In the genomic region with DNA sequence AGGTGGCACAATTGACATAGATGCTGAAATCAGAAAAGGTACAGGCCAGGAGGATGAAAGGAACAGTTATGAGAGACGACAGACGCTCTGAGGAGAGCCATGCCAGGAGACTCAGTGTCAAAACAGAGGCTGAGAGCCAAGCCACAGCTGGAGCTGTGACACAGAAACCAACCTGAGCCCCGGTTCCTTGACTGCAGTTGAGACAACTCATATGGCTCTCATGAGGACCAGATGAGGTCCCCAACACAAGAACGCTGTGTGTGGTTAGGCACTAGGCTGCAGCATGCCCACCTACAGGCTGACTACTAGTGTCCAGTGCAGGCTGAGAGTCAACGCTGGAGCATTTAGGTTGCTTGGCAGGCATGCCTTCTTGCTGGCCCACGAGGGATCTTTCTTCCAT, we compare ENCODE assay signal across 30 mouse cellular contexts. TPM values are rescaled to one million over a fixed set of nuclear protein-coding genes. Genes with fewer than 3 reads are reported as not detected.
"Had no signal": no experiment of that assay in that cellular context is flagged by ENCODE, and none has a peak within 500 bp of the region (broad histone marks: within the 10 kb centered on the region; RNA-seq: fewer than 3 reads in every experiment).

No protein-coding gene starts in this region.

- H3K4me2 ChIP-seq: limb, embryonic 12.5 days; limb, embryonic 15.5 days; liver, embryonic 13.5 days; lung, embryonic 15.5 days; midbrain, embryonic 13.5 days; neural tube, embryonic 13.5 days; stomach, embryonic 15.5 days had no signal

- H3K36me3 ChIP-seq: midbrain, embryonic 13.5 days; neural tube, embryonic 13.5 days had no signal

- DNase-seq: kidney, adult 2 months; kidney, postnatal 25 days; layer of hippocampus, adult 9-11 months; liver, embryonic 13.5 days; retina, postnatal 1 day; right cerebral cortex, postnatal 25 days; spleen, adult 18-20 months; thymus, adult 2 months; thymus, postnatal 14 days had no signal

- H3K27ac ChIP-seq: kidney, postnatal 0 days; layer of hippocampus, adult 2 months; limb, embryonic 12.5 days; limb, embryonic 15.5 days; liver, embryonic 13.5 days; lung, embryonic 15.5 days; midbrain, embryonic 10.5 days; midbrain, embryonic 13.5 days; neural tube, embryonic 13.5 days; stomach, embryonic 15.5 days had no signal

- ATAC-seq: intestine, postnatal 0 days; midbrain, embryonic 13.5 days; midbrain, embryonic 16.5 days had no signal

- H3K9me3 ChIP-seq: limb, embryonic 12.5 days; limb, embryonic 15.5 days; liver, embryonic 13.5 days; lung, embryonic 15.5 days; megakaryocyte, embryonic 14.5 days; midbrain, embryonic 10.5 days; midbrain, embryonic 13.5 days; neural tube, embryonic 13.5 days; stomach, embryonic 15.5 days had no signal

- H3K4me3 ChIP-seq: layer of hippocampus, adult 2 months; limb, embryonic 12.5 days; limb, embryonic 15.5 days; liver, embryonic 13.5 days; lung, embryonic 15.5 days; megakaryocyte, embryonic 14.5 days; midbrain, embryonic 10.5 days; midbrain, embryonic 13.5 days; myocyte; neural tube, embryonic 13.5 days; stomach, embryonic 15.5 days had no signal

- H3K9ac ChIP-seq: limb, embryonic 12.5 days; limb, embryonic 15.5 days; liver, embryonic 13.5 days; lung, embryonic 15.5 days; midbrain, embryonic 13.5 days; neural tube, embryonic 13.5 days; stomach, embryonic 15.5 days had no signal

- H3K4me1 ChIP-seq: limb, embryonic 15.5 days; liver, embryonic 13.5 days; midbrain, embryonic 10.5 days; midbrain, embryonic 13.5 days; neural tube, embryonic 13.5 days had no signal

- H3K27me3 ChIP-seq: limb, embryonic 12.5 days; limb, embryonic 15.5 days; liver, embryonic 13.5 days; lung, embryonic 15.5 days; megakaryocyte, embryonic 14.5 days; midbrain, embryonic 13.5 days; neural tube, embryonic 13.5 days; stomach, embryonic 15.5 days had no signal

RNA-seq across cellular contexts. Expression of gene Tbx19, which starts 17.5 kb away (rescaled TPM):
- total RNA-seq: layer of hippocampus, adult 2 months; layer of hippocampus, postnatal 25 days; left cerebral cortex, adult 18-20 months; left cerebral cortex, postnatal 36 days; monocyte, adult 5-6 weeks; neutrophil, adult 5-6 weeks had no signal
- polyA plus RNA-seq: intestine, postnatal 0 days; kidney, adult 2 months; kidney, embryonic 14.5 days; kidney, postnatal 0 days; large intestine, adult 2 months; limb, embryonic 12.5 days; limb, embryonic 15.5 days; liver, embryonic 16.5 days; midbrain, embryonic 10.5 days; midbrain, embryonic 13.5 days; myocyte; neural tube, embryonic 13.5 days; stomach, embryonic 15.5 days had no signal
